Mouse (Mus musculus): ENCODE results near the gene Spata25.

DNA sequence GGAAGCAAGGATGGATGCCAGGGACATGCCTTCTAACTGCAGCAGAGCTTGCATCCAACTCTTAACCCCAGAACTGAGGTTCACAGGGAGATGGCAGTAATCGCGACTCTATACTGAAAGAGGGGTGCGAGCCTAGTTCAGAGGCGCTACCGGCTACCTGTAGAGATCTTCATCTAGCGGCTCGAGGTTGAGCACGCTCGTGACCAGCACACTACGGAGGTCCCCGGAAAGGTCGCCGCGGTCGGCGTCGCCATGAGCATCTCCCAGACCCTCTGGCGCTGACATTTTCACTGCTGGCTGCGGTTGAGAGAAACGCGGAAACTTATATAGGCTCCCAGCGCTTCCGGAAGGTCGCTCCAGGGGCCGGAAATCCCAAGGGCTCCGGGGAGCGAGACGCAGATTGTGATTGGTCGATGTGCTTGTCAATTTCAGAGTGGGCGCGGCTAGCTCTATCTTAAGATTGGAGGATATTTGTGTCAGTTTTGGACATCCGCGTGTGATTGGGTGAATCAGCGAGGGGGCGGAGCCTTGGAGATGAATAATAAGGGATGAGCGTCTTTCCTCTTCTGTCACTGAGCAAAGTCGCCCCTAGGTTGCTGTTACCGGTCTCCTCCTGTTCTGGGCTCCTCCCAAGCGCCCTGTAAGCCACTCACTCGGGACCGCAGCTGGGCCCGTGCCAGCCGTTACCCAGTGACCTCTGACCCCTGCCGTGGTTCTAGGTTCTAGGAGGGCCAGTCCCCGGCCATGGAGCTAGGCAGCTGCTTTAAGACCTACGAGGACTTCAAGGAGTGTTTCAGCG lies 23.6 kb downstream of the Spata25 start, which contains the start of the genes Acot8 and Zswim3:
- peak; percentile 83 for TF ChIP-seq EP300 (IDR thresholded peaks at IDR 0.05; ENCODE audit: low read depth)
- no peak for TF ChIP-seq CTCF (IDR thresholded peaks at IDR 0.05; ENCODE audit: low read depth)

Data from heart, postnatal 0 days (tissue).